Mouse (Mus musculus) kidney, adult 2 months (tissue): Measurements from ENCODE around the gene Sema3a.

Source experiments
- CTCF ChIP-seq: fragments of 200-500 bp; conservative IDR thresholded peaks from 2 replicates; pipeline ENCODE4 v1.5.1; 2011; ENCODE audit warnings: low read depth, mild to moderate bottlenecking, control low read depth, low read length, moderate library complexity, mixed read lengths; ENCODE audit not compliant: insufficient read depth, insufficient read length
- POLR2A ChIP-seq: fragments of 200-500 bp; IDR thresholded peaks from one replicate; pipeline ENCODE4 v1.6.1; 2011; ENCODE audit warnings: low read depth, low read length, control low read depth

DNA sequence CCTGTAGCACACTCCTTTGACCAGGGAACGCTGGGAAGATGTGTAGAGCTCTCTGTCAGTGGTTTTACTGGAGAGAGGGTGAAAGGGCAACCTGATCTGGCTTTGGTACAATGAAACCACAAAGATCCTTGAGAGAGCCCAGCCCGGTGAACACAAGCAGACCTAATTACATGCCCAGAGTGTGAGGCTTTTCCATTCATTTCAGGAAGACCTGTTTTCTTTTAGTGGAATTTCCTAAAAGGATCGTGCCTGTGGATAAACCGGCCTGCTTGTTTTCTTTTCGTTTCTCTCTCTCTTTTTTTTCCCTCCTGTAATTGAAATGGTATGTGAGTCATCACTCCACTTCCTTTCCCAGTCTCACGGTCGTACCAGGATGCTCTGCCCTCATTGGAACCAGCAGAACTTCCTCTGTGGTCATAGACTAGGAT lies 401.8 kb downstream of the Sema3a start:
- TF ChIP-seq CTCF: no peak
- TF ChIP-seq POLR2A: no peak
